Mouse (Mus musculus): ENCODE data around the gene Cnnm1.

Cnnm1 gene

DNA sequence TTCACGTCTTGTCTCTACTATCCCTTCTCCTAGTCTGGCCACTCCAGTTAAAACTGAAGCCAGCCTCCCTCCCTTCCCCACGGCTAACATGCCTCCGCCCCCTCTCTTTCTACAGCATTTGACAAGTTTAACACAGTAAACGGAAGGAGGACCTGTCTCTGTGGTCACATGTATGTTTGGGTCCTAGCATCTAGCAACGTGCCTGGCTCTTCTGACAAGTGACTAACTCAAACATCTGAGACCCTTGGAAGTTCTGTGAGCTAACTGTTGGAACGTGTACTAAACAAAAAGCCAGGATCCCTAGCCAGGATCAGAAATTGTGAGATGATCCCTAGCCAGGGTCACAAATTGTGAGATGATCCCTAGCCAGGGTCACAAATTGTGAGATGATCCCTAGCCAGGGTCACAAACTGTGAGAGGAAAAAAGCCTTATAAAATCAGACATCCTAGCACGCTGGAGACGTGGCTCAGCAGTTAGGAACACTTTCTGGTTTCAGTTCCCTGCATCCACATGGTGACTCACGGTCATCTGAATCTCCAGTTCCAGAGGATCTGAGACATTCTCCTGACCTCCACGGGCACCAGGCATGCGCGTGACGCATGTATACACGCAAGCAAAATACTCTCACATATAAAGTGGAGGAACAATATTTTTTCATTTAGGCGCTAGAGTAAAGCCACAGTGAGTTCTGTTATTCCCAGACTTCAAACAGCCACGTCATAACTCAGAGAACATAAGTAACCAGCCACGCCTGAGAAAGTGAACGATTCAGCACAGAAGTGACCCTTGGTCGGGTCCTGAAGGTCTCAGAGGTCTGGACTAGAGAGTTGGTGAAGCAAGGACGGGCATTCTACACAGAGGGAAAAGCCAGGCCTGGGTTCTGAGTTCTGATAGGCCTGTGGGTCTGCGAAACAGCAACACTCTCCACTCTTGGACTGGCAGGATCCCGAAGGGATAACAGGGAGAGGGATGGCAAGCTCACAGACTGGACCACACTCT, 71.7 kb downstream of the Cnnm1 start:
- no peak for DNase-seq

DNA sequence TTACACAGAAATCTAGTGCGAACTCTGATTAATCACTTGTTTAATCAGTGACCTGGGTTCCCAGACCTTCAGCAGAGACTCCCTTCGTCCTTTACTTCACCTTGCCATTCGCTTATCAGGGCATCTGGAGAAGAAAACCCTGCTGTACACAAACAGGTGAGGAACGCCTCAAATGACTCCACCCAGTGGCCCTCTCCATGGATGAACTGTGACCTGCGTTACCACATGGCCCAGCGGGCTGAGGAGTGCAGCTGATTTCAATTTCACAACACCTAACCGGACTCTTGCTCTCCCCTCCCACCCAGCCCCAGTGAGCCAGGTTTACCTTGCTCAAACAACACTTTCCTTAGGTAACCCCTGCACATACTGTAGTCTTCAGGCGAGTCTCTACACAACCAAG, 73.6 kb downstream of the Cnnm1 start:
- DNase-seq: no peak

DNA sequence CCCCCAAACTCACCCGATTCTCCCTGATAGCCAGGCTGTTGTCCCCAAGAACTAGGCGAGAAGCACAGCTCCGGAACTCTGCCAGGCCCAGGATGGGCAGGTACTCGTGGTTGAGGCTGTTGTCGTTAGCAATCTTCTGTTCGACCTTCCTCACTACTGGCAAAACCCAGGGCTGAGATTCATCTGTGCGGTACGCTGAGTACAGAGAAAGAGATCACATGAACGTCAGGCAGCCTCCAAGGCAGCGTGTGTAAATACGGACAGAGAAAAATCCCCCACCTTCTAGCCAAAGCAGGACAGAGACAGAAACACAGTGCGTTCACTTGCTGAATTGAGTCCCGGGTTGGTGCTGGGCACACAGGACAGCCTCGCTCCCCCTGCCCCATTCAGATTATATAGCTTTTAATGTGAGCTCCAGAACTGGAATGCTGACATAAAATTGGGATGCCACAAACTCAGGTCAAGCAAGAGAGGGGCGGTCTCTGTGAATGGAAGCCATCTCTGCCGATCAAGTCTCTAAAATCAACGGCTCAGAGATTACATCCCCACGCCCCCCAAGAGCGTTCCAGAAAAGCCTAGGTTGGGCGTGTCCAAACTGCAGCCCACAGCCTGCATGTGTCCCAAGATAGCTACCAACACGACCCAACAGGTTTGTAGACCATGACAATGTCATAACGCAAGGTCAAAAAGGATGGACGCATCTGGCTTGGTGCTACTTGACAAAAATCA, 75.6 kb downstream of the Cnnm1 start:
- no peak for DNase-seq

DNA sequence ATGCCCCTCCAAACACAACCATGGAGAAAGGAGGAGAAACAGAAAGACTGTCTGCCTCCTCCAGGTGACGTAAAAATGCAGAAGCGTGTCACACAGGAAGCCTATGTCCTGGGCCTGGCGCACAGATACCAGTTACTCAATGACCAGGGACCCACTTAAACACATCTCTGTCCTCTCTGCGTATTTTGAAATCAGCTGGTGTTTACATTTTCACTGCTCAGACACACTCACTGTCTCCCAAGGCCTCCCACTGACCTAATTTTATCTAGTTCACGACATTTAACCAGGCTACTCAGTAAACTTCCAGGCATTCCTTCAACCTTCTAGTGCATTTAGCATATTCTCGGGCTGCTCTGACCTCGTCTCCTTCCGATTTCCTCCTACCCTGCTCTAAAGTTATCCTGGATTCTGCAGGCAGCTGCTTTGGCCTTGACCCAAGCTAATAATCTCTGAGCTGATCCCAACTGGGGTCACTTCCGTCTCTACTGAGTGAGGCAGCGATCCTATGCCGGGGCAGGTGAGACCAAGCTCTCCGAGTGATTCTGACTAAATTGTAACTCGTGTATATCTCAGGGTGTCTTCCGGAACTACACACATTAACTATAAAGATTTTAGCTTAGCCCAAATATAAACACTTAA, 76.3 kb downstream of the Cnnm1 start:
- DNase-seq: no peak

DNA sequence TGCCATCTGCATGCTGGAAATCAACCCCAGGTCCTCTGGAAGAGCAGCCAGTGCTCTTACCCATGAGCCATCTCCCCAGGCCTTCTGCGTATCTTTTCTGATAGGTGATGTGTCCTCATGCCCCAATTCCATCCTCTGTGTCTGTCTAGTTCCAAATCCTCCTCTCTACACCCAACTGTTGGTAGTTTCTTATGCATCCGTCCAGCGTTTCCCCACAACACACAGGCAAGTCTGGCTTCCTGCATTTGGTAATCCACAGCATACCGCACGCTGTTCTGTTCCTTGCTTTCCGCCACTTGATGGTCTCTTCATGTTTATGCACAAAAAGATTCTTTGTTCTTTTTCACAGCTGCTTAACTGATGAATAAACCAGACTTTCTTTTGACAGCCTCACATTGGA, 77.1 kb downstream of the Cnnm1 start:
- no peak for DNase-seq

DNA sequence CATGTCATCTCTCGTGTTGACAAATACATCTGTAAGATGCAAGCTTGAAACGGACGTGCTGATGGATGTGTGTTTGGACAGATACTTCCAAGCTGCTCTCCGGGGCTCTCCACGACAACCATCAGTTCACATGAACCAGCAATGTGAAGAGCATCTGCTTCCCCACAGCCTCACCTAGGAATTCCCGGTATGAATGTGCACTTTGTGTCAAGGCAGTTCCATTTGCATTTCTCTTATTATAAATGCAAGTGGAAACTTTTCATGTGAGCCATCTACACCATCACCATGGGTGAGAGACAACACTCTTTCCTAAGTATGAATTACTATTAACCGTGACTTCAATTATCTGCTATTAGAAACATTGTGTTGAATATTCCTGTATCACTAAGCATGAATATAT, 77.6 kb downstream of the Cnnm1 start:
- no peak for DNase-seq

DNA sequence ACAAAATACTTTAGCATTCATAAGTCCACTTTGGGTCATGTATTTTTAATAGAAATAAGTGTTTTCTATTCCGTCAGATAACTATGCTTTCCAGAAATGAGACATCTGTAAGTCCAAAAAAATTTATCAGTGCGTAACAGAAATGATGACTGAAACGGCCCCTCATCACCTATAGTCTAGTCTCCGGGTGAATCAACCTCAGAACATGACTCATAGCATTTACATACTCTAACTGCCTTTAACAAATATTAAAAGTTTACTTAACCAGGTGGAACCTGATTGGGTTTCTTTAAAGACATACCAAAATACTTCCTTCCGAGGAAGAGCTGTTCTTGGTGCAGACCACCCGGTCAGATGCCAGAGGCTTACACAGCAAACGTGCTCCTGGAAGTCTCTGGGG, 78.0 kb downstream of the Cnnm1 start:
- DNase-seq: no peak

DNA sequence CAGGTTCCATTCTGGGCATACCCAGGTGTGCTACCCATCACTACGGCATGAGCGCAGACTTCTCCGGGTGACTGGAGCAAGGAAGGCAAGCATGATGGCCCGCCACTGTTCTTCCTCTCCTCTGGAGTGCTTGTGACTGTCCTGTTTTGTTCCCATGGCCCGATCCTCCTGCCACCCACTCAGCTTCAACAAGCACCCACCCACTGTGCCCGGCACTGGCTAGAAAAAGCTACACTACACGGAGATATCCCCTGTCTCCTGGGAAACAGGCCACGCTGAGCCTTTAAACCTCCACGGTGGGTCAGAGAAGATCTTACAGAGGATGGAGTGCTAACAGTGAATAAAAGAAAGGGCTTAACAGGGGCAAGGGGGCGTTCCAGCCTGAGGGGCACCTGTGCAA, 79.0 kb downstream of the Cnnm1 start:
- no peak for DNase-seq

DNA sequence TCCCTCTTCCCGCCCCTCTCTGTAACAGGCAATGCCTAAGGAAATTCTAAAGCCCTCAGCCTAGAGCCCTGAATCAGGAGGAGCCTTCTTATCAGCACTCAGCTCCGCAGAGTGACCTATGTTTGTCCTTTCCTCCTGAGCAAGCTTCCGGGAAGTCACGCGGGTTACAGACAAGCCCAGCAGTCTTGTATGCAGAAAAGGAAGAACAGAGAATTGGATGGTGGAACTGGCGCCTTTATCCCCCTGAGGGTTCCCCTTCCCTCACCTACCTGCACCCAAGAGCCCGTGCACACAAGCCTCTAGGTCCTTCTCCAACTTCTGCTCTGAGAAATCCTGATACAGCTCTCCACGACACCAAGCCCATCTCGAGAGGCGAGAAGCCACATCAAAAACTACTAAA, 80.2 kb downstream of the Cnnm1 start:
- no peak for DNase-seq

DNA sequence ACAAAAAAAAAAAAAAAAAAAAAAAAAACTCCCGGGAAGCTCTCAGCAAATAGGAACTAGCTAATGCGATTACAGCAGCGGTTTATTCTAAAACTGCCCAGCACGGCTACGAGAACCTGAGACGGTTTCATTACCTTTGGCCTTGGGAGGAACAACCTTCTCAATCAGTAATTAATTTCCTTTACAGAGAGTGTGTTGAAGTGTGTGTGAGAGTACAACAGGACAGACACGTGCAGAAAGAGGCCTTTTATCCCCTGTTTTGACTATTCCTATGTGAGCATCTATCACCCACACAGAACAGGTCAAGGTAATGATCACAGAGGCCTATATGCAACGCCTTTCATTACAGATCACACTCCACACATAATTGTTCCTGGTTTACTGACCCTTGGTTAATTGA, 81.1 kb downstream of the Cnnm1 start:
- DNase-seq: no peak

DNA sequence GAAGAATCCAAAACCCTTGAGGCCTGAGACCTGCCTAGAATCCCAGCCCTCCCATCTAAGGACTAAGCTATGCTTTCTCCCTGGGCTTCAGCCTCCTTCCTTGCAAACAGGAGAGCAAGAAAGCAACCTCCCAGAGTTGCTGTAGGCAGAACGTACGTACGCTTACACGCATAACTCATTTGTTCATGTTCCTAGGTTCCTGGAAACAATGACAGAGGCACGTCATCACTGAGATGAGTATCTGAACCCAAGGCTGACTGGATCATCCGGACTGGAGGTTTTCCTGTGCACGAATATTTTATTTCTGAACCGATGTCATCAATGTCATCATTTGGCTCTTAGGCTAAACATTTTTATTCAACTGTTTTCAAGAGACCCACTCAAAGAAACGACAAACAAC, 81.8 kb downstream of the Cnnm1 start:
- no peak for DNase-seq

DNA sequence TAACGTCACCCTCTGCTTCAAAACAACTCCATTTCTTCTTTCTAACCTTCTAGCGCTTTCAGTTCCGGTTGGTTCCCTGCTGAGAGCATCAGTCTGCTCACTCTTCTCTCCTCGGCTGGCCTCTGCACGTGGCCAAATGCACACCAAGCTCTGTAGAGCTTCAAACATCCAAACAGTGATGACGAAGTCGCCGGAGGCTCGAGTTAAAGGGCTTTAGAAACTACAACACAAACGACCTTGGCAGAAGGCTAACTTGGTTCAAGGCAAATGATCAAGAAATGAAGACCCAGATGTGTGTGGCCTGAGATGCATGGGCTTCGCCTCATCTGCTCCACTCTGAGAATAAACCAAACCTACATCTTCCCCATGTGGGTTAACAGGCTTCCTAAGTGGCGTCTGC, 83.3 kb downstream of the Cnnm1 start:
- DNase-seq: peak; percentile 31

DNA sequence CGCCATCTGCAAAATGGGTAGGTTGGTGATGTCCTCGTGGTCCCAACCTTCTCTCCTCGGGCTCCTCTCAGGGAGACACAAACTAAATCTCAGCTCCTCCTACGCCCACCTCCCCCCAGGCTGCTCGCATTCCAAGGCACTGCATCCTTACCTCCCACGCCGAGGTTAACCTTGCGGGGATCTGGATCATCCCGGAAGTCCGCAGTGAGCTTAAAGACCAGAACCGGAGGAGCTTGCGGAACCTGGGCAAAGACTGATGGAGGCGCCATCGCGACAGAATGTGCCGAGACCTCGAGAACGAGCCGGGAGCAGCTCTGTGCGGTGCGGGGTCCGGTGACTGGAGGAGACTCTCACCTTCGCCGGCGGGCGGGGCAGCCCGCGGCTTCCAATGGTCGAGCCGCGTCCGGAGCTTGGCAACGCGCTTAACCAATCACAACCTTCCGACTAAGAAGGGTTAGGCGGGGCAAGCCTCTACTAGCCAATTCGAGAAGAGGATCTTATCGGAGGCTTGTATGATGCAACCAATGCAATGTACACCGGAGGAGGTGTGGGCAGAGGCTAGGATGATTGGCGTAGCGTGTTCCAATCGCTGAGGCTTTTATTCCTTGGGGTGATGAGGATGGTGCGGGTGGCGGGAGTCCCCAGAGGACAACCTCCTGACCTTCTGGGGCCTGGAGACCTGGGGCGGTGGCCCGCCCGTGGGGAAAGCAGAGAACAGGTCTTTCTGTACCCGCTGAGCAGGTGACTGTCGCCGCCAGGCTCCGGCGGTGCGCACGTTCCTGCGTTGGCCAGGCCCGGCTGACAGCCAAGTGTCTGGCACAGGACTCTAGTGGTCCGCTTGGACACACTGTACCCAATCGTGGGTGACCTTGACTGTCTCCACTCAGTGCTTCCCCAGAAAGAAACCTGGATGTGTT, 84.2 kb downstream of the Cnnm1 start, which contains the start of gene Got1:
Gene Got1 (minus strand): TSS at position 419 of the 917 bp plus-strand sequence.
- peak; percentile 91 for DNase-seq

DNA sequence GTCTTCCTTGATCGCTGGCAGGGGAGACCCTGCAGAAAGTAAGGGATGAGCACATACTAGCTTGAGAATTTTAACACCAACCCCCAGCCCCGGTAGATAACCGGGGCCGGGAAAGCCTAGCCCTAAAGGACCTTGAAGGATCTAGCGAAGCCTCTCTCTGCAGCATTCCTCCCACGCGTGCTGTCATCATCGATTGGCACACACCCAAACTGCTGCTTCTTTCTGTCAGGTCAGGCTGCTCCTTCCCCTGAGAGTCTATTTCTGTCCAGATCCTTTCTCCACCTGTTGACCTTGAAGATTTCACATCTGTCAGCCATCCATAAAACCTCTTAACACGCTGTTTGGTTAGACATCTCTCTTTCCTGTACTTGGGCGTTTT, 84.9 kb downstream of the Cnnm1 start:
- DNase-seq: no peak

DNA sequence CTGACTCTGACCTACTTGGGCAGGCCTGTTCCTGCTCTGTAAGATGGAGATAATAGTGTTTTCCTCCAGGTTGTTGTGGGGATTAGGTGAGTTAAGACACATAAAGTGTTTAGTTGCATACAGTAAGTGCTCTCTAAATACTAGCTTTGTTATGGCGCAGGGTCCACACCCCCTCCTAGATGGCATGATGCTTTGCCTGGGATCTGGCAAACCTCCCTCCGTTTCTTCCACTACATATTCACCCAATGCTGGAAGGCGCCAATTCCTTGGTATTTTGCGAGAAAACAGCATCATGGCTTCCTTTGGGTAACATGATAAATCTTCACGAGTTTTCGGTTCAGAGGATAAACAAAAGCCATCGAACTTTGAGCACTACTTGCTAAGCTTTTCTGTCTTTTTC, 85.3 kb downstream of the Cnnm1 start:
- no peak for DNase-seq

DNA sequence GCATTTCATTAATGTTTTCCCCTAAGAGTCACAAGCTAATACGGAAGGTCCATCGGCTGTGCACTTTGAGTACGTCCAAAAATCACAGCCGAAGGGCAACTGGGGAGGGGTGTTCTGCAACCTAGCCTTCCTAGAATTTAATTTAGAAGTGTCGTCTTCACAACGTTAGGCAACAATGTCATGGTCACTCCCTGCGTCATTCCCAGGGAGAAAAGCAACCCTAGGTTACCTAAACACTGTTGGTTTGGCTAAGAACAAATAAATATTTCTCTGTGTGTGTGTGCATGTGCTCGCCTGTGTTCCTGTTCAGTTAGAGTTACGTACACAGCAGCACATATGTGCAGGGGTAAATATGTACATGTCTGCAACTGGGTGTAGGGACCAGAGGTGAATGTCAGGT, 85.8 kb downstream of the Cnnm1 start:
- no peak for DNase-seq

DNA sequence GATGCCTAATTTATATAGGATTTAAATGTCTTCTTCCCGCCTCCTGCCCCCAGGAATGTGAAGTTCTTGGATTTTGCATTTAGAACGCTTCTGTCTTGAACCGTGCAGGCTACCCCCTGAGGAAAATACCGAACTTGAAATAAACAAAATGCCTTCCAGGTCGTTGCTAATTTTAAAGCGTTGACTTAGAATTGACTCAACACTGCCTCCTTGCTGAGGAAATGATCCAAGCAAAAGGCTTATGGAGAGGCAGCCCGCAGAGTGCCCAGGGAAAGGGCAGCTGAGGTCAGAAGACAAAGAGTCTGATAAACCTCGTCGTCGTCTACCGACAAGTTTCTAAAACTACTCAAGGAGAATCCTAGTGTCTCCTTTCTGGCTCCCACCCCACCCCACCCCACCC, 86.9 kb downstream of the Cnnm1 start:
- no peak for DNase-seq

DNA sequence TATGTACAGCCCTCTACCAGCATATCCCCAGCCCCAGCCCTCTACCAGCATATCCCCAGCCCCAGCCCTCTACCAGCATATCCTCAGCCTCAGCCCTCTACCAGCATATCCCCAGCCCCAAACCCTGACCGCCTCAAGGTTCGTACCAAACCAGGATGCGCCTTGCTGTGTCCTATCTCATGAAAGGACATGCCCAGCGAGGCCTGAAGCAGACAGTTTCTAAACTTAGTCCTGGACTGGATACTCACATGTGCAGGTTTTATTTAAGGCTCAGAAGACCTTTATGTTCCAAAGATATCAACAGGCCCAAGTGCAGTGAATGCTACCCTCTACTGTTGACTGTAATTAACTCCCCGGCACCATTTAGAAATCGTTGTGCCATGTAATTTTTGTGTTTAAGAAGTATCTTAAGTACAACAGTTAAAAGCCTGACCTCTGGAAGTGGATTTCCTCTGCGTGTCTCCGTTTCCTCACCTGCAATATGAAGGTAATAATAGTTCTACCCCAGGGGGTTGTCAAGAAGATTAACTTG, 87.9 kb downstream of the Cnnm1 start:
- DNase-seq: no peak

DNA sequence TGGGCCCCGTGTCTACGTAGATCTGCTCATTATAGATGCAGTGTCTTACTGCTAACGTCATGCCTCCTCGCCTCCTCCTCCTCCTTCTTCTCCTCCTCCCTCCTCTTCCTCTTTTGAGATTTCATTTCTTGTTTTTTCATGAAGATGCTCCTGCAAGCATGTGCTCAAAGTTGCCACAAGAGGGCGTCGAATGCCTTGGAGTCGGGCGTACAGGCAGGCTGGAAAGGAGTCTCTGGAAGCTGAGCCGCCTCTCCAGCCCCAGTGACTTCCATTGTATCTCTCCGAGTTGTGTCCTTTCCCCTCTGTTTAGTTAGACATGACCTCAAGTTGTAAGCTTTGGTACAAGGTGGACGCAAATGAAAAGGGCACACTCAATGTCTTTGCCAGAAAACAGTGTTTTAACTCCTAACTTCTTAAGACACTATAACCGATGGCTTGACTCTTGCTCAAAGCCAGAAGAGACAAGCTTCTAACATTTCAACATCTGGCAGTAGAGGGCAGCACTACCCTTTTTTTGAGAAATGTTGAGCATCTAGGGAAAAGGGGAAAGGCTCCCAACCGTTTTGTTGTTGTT, 90.0 kb downstream of the Cnnm1 start:
- DNase-seq: peak; percentile 48

DNA sequence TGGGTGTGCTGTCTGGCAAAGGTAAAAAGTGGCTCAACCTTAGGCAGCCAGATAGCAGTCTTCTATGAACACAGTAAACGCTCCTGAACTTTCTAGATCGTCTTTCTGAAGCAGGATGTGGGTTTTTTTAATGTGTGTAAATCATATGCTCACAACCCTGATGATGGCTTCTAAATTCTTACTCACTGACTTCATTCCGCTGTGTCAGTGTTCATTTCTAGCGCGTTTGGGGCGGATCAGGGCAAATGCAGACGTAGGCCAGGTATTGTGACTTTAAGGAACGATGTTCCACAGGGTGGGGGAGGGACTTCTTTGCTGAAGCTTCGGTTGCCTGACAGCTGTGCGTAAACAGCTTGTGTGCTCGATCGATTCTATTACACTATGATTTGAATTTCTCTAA, 90.7 kb downstream of the Cnnm1 start:
- DNase-seq: peak; percentile 57

DNA sequence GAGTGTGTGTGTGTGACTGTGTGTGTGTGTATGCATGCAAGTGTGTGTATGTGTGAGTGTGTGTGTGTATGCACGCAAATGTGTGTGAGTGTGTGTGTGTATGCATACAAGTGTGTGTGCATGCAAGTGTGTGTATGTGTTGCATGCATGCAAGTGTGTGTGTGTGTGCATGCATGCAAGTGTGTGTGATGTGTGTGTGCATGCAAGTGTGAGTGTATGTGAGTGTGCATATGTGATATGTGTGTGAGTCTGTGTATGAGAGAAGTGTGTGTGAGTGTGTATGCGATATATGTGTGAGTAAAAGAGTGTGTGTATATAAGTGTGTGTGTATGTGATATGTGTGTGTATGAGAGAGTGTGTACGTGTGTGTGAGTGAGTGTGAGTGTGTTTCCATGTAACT, 95.1 kb downstream of the Cnnm1 start:
- DNase-seq: no peak
